Mouse (Mus musculus) limb, embryonic 15.5 days (tissue): ENCODE results near the gene Hnf4a. TPM values are rescaled to one million over a fixed set of nuclear protein-coding genes. Genes with fewer than 3 reads are reported as not detected.

Experiments used
- ATAC-seq: fragments of 200-750 bp; cut with Nextera tagmentation; 2 replicates; pipeline ENCODE4 v1.8.0; 2017; ENCODE audit warnings: low read depth, moderate TSS enrichment; ENCODE audit not compliant: insufficient number of reproducible peaks, low FRiP score, low TSS enrichment
- H3K27ac ChIP-seq: fragments of 300-500 bp; sonication (generic); 2 replicates; pipeline ENCODE4 v1.5.1; 2015; ENCODE audit warnings: moderate library complexity, mild to moderate bottlenecking, inconsistent platforms
- H3K27me3 ChIP-seq: fragments of 300-500 bp; sonication (generic); 2 replicates; pipeline ENCODE4 v1.6.1; 2015; ENCODE audit warnings: inconsistent platforms
- H3K36me3 ChIP-seq: fragments of 300-500 bp; sonication (generic); 2 replicates; pipeline ENCODE4 v1.6.1; 2015; ENCODE audit warnings: inconsistent platforms
- H3K4me1 ChIP-seq: fragments of 300-500 bp; sonication (generic); 2 replicates; pipeline ENCODE4 v1.6.1; 2015; ENCODE audit warnings: inconsistent platforms
- H3K4me2 ChIP-seq: fragments of 300-500 bp; sonication (generic); 2 replicates; pipeline ENCODE4 v1.6.1; 2015; ENCODE audit warnings: mild to moderate bottlenecking, inconsistent platforms
- H3K4me3 ChIP-seq: fragments of 300-500 bp; sonication (generic); 2 replicates; pipeline ENCODE4 v1.5.1; 2015; ENCODE audit warnings: mild to moderate bottlenecking, inconsistent platforms
- H3K9ac ChIP-seq: fragments of 300-500 bp; sonication (generic); 2 replicates; pipeline ENCODE4 v1.6.1; 2015; ENCODE audit warnings: inconsistent platforms
- H3K9me3 ChIP-seq: fragments of 300-500 bp; sonication (generic); 2 replicates; pipeline ENCODE4 v1.6.1; 2016; ENCODE audit warnings: inconsistent platforms
- WGBS: fragments of 180-500 bp; shearing (Covaris S2); methylation state at CpG from one replicate; pipeline ENCODE4 v1.1.7; 2015; 5-methylcytosine and 5-hydroxymethylcytosine counted together
- polyA plus RNA-seq: library from polyadenylated mRNA; unstranded; fragments of >200 nt; fragmentation: Nextera tagmentation; extraction: Ambion mirVana; gene quantifications from 2 replicates; pipeline ENCODE4 v1.2.1, GENCODE M21; 2015

Hnf4a gene
- polyA plus RNA-seq, 1 experiment from 2014 or later = 0.04 TPM

DNA sequence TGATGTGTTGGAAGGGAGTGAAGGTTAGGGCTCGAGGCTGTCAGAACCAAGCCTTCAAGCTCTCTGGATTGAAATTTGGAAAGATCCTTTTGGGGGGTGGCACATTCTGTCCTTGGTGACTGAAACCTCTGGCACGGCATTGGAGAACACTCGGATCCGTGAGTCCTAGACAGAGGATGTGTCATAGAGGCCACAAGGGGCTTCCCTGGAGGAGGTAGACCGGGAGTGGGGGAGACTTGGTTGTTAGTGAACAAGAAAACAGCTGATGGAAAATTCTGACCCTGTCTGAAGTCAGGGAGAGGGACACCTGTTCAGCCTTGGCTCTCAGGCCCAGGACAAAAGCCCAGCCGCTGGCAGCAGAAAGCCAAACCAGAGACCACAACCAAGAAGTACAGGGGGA lies 48.4 kb downstream of the Hnf4a start:
- no peaks in the 10 kb centered on the region for H3K4me1 ChIP-seq
- no peak overlapping the region for H3K27ac ChIP-seq
- no peaks in the 10 kb centered on the region for H3K9me3 ChIP-seq
- 84% methylated on average over 6 of the region's 6 CpGs for WGBS
- ATAC-seq = no peak
- H3K4me3 ChIP-seq = no peak overlapping the region
- H3K4me2 ChIP-seq = no peak overlapping the region
- H3K27me3 ChIP-seq = no peaks in the 10 kb centered on the region
- no peaks in the 10 kb centered on the region for H3K36me3 ChIP-seq
- H3K9ac ChIP-seq = no peak overlapping the region

DNA sequence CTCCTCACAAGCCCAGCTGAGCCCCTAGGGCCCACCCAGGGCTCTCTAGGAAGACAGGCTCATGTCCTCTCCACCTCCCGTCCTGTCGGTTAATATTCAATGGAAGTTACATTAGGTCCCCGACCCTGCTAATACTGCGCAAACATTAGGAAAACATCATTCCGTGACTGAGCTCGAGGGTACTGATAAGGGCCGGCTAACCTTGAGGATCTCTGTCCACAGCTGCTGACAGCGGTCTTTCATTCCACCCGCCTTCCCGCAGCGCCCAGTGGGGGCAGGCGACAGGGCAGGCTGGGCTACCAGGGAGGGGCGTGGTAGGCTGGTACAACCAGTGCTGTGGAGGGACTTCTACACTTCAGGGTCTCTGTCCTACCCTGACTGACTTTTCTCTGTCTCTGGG lies 48.8 kb downstream of the Hnf4a start:
- Histone ChIP-seq H3K9ac (no peak overlapping the region), H3K4me2 (no peak overlapping the region), H3K4me1 (no peaks in the 10 kb centered on the region), H3K4me3 (no peak overlapping the region), H3K27me3 (no peaks in the 10 kb centered on the region), H3K9me3 (no peaks in the 10 kb centered on the region), H3K27ac (no peak overlapping the region), H3K36me3 (no peaks in the 10 kb centered on the region)
- ATAC-seq = no peak
- WGBS = 80% methylated on average over 13 of the region's 13 CpGs

DNA sequence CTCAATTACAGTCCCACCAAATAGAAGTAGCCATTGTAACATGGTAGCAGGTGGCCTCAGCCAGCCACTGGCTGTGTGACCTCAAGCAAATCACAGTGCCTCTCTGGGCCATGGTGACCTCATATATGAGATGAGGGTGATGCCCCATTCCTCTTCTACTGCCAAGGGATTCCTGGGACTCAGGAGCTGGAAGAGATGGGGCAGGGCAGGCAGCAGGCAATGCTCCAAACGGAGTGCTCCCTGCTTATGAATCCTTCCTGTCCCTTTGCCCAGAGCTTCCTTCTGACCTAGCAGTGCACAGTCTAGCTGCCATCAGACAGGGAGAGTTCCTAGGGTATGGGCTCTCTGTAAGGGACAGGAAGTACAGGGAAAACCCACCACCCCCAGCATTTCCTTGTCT lies 51.9 kb downstream of the Hnf4a start:
- no peak overlapping the region for H3K4me3 ChIP-seq
- H3K4me2 ChIP-seq = no peak overlapping the region
- WGBS = 80% methylated on average over 1 of the region's 1 CpGs
- no peaks in the 10 kb centered on the region for H3K4me1 ChIP-seq
- no peak overlapping the region for H3K27ac ChIP-seq
- no peaks in the 10 kb centered on the region for H3K9me3 ChIP-seq
- H3K27me3 ChIP-seq = no peaks in the 10 kb centered on the region
- ATAC-seq = no peak
- H3K9ac ChIP-seq = no peak overlapping the region
- H3K36me3 ChIP-seq = no peaks in the 10 kb centered on the region

DNA sequence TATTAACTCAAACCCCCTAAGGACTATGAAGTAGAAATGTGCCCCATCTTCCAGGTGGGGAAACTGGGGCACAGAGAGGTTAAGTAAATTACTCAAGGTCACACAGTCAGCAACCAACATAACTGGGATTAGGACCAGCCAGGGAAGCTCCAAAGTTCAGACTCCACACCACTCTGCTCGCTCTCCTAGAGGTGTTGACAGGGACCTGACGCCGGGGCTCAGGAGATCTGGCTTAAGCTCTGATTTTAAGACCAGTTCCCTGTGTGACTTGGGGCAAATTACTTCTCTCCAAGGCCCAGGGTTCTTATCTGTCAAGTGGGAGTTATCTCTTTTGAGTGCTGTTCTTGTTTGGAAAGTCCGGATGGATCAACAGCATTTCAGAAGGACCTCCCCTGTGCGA lies 52.6 kb downstream of the Hnf4a start:
- ATAC-seq = no peak

DNA sequence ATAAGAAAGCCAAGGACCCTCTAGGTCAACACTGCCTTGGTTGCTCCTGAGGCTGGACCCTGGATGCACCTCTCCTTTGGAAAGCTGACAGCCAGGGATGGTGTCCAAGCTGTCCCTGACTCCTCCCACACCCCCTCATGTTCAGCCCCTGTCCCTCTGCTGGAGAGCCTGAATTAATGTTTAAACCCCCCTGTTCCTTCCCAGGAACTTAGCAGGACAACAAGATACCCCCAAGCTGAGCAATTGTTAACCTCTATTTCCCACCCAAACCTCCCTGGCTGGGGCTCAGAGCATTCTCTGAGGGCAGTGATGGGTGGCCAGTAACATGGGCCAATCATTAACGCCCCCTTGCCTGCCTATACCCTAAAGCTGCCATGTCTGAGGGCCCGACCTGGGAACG lies 53.6 kb downstream of the Hnf4a start:
- H3K9ac ChIP-seq = no peak overlapping the region
- H3K36me3 ChIP-seq = no peaks in the 10 kb centered on the region
- no peaks in the 10 kb centered on the region for H3K4me1 ChIP-seq
- no peak overlapping the region for H3K4me2 ChIP-seq
- no peak overlapping the region for H3K4me3 ChIP-seq
- ATAC-seq = no peak
- H3K27ac ChIP-seq = no peak overlapping the region
- H3K27me3 ChIP-seq = no peaks in the 10 kb centered on the region
- no peaks in the 10 kb centered on the region for H3K9me3 ChIP-seq
- 80% methylated on average over 3 of the region's 3 CpGs for WGBS

More for the DNA sequence above, 52.6 kb downstream of the Hnf4a start:
- no peak overlapping the region for H3K4me3 ChIP-seq
- H3K27ac ChIP-seq = no peak overlapping the region
- 79% methylated on average over 5 of the region's 5 CpGs for WGBS
- no peaks in the 10 kb centered on the region for H3K9me3 ChIP-seq
- H3K4me2 ChIP-seq = no peak overlapping the region
- no peaks in the 10 kb centered on the region for H3K4me1 ChIP-seq
- H3K27me3 ChIP-seq = no peaks in the 10 kb centered on the region
- H3K9ac ChIP-seq = no peak overlapping the region
- no peaks in the 10 kb centered on the region for H3K36me3 ChIP-seq

DNA sequence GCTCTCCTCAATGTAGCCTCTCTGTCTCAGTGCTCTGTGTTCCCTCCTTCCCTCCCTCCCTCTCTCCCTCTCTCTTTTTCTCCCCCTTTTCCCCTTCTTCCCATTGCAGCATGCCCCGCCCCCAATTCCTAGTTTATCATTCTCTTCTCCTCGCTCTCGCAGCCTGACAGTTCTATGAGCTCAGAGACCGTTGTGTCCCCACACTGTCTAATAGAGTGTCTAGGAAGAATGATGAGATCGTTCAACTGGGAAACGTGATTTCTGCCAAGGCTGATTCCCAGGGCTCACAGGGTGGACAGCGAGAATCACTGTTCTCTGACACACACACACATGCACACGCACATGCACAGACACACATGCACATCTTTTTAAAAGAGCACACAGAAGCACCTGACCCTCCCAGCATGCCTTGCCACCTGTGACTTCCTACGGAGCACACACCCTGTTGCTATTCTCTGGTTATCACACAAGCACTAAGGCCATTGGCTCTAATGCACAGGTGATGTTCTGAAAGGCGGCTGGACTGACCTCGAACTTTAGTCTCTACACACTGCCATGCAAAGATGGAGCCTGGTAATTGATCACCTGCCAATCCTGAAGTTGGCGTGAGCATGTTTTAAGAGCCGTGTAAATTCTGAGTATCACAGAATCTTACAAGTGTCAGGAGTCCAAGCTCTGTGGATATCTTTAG lies 54.8 kb downstream of the Hnf4a start:
- no peaks in the 10 kb centered on the region for H3K36me3 ChIP-seq
- WGBS = 74% methylated on average over 13 of the region's 13 CpGs
- no peaks in the 10 kb centered on the region for H3K27me3 ChIP-seq
- no peak overlapping the region for H3K9ac ChIP-seq
- no peak overlapping the region for H3K4me3 ChIP-seq
- H3K27ac ChIP-seq = no peak overlapping the region
- no peak for ATAC-seq
- no peaks in the 10 kb centered on the region for H3K4me1 ChIP-seq
- no peaks in the 10 kb centered on the region for H3K9me3 ChIP-seq
- H3K4me2 ChIP-seq = no peak overlapping the region

DNA sequence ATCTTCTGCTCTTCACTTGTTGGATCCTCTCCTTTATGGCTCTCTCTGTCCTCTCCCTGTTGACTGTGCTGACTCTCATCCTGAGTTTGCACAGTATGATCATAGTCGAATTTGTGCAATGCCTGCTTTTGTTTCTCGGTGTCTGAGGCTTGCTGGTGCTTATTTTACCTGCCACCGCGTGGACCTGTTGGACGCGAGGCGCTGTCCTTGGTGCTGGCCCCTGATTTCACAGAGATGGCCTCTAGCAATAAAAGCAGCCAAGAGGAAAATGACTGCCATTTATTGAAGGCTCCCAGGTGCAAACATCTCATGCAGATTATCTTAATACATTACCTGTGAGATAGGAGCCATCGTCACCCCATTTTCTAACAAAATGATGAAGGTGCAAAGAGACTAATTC lies 58.0 kb downstream of the Hnf4a start:
- H3K9ac ChIP-seq = no peak overlapping the region
- no peaks in the 10 kb centered on the region for H3K9me3 ChIP-seq

DNA sequence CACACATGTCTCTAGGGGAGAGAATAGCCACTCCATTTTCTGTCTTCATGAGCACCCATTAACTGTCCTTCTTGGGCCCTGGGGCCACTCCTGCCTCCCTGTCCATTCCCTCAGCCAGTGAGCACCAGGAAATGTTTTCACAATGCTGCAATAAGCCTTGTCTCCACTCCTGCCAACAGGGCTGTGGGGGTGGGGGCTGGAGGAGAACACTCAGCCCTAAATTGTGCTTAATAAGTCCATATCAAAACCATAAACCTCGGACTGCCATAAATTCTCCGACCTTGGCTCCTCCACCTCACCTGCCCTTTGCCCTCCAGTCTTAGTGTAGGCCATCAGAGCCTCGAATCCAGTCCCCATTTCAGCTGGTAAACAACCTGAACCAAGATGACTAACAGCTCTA lies 67.7 kb downstream of the Hnf4a start:
- Histone ChIP-seq H3K4me1 (no peaks in the 10 kb centered on the region), H3K36me3 (no peaks in the 10 kb centered on the region), H3K4me2 (no peak overlapping the region), H3K9me3 (no peaks in the 10 kb centered on the region), H3K27me3 (0 out of 2 replicates have a peak, but pooled peaks cover 4% of the 10 kb centered on the region), H3K27ac (no peak overlapping the region), H3K9ac (no peak overlapping the region), H3K4me3 (no peak overlapping the region)
- 73% methylated on average over 3 of the region's 3 CpGs for WGBS
- ATAC-seq = no peak

More for the DNA sequence above, 58.0 kb downstream of the Hnf4a start:
- no peak for ATAC-seq
- H3K4me3 ChIP-seq = no peak overlapping the region
- no peak overlapping the region for H3K27ac ChIP-seq
- H3K27me3 ChIP-seq = no peaks in the 10 kb centered on the region
- no peaks in the 10 kb centered on the region for H3K36me3 ChIP-seq
- 22% methylated on average over 8 of the region's 8 CpGs for WGBS
- no peak overlapping the region for H3K4me2 ChIP-seq
- no peaks in the 10 kb centered on the region for H3K4me1 ChIP-seq

DNA sequence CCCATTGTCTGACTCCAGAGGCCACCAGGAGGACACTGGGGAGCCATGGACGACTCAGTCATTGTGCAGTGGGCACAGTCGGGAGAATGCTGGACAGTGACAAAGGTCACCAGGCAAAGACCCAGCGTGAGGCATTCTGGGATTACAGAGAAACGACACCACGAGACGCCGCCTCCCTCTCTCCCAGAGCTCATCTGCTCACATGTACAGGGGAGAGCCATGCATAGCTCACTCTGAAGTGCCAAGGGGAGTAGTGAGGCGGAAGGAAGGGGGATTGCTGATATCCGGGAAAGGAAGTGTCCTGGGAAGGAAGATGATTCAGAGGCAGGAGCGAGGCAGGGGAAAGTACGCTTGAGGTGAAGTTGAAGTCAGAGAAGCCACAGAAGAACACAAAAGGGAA lies 68.6 kb downstream of the Hnf4a start:
- Histone ChIP-seq H3K4me3 (no peak overlapping the region), H3K9me3 (no peaks in the 10 kb centered on the region), H3K4me1 (no peaks in the 10 kb centered on the region; the same call in 1 of the 2 replicates), H3K9ac (no peak overlapping the region), H3K27me3 (0 out of 2 replicates have a peak, but pooled peaks cover 4% of the 10 kb centered on the region), H3K27ac (no peak overlapping the region), H3K4me2 (no peak overlapping the region), H3K36me3 (no peaks in the 10 kb centered on the region)
- ATAC-seq = no peak
- WGBS = 59% methylated on average over 11 of the region's 11 CpGs

DNA sequence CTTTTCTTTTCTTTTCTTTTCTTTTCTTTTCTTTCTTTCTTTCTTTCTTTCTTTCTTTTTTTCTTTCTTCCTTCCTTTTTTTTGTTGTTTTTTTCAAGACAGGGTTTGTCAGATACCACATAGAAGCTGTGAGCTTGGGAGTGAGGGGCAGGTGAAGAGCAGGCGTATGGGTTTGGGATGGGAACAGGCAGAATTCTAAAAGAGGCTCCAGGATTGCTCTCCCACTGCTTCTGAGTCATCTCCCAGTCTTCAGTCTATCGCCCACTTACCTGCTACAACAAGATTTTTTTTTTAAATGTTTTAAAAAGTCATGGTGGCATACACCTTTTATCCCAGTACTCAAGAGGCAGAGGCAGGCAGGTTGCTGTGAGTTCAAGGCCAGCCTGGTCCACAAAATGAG lies 71.4 kb downstream of the Hnf4a start:
- no peak overlapping the region for H3K27ac ChIP-seq
- no peak overlapping the region for H3K4me3 ChIP-seq
- no peaks in the 10 kb centered on the region for H3K9me3 ChIP-seq
- H3K4me2 ChIP-seq = no peak overlapping the region
- no peak for ATAC-seq
- H3K36me3 ChIP-seq = no peaks in the 10 kb centered on the region
- WGBS = 83% methylated on average over 2 of the region's 2 CpGs
- 0 out of 2 replicates have a peak, but pooled peaks cover 4% of the 10 kb centered on the region for H3K27me3 ChIP-seq
- no peak overlapping the region for H3K9ac ChIP-seq
- H3K4me1 ChIP-seq = no peaks in the 10 kb centered on the region; the same call in 1 of the 2 replicates

DNA sequence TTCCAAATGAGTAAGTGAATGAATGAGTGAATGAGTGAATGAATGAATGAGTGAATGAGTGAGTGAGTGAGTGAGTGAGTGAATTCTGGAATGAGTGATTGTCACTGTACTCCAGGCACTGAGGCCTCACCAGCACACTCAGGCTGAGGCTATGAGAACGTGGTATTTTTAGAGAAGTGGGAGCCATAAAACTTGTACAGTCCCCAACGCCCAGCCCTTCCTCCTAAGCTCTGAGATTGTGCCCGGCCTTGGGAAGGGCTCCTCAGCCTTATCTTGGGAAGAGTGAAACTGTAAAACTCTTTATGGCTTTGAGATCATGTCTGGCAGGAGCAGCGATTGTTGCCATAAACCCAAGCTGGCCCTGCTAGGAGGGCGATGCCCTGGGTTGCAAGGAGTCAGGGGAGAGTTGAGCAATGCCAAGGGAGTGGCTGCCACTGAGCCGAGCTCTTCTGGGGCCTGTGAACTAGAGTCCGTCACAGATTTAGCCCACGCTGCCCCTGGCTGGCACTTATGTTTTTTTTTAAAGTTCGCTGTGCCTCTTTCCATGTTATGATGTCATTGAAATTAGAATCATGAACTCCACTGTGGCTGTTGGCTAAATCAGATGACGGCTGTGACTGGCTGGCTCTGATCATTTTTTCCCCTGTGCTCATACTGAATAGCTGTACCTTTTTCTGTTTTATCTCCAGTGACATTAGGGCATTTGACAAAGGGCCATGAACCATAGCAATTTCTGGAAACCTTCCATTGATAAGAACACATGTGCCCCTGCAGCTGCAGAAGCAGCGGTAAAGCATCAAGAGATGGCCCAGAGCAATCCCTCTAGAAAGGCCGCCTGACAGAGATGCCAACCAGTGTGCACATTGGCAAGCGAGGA lies 73.7 kb downstream of the Hnf4a start:
- Histone ChIP-seq H3K9ac (no peak overlapping the region), H3K9me3 (no peaks in the 10 kb centered on the region), H3K4me3 (no peak overlapping the region), H3K4me2 (no peak overlapping the region), H3K27ac (0 out of 2 replicates have a peak overlapping the region, but pooled peaks have one; percentile 30), H3K4me1 (no peaks in the 10 kb centered on the region; the same call in 1 of the 2 replicates), H3K27me3 (0 out of 2 replicates have a peak, but pooled peaks cover 1% of the 10 kb centered on the region), H3K36me3 (no peaks in the 10 kb centered on the region)
- ATAC-seq = 0 out of 2 replicates have a peak, but pooled peaks have one; percentile 72
- WGBS = 62% methylated on average over 13 of the region's 13 CpGs
